Mouse (Mus musculus) forebrain, postnatal 0 days (tissue): ENCODE results near the gene Eif5b. TPM values are rescaled to one million over a fixed set of nuclear protein-coding genes. Genes with fewer than 3 reads are reported as not detected.
A peak's percentile ranks its signal among the peaks of the same experiment; 100 is the strongest.
"Not testable (repeated sequence)": the region's sequence is repeated elsewhere in the genome, so short reads cannot be mapped to it uniquely, and the experiment has no call there.

Experiments used
- ATAC-seq: fragments of 200-750 bp; cut with Nextera tagmentation; 2 replicates; pipeline ENCODE4 v1.8.0; 2017; ENCODE audit warnings: mild to moderate bottlenecking, moderate library complexity
- DNase-seq: peaks from one replicate; pipeline ENCODE4 v3.0.0-alpha.2; 2015
- H3K27ac ChIP-seq: fragments of 300-500 bp; sonication (generic); 2 replicates; pipeline ENCODE4 v1.5.1; 2014; ENCODE audit warnings: low read depth, mild to moderate bottlenecking, antibody characterized with exemption, low read length, moderate library complexity, mixed read lengths
- H3K27me3 ChIP-seq: fragments of 300-500 bp; sonication (generic); 2 replicates; pipeline ENCODE4 v1.6.1; 2014; ENCODE audit warnings: mild to moderate bottlenecking, low read length, mixed read lengths; ENCODE audit not compliant: insufficient read depth
- H3K36me3 ChIP-seq: fragments of 300-500 bp; sonication (generic); 2 replicates; pipeline ENCODE4 v1.6.1; 2014; ENCODE audit warnings: mild to moderate bottlenecking, moderate library complexity; ENCODE audit not compliant: insufficient read depth
- H3K4me1 ChIP-seq: fragments of 300-500 bp; sonication (generic); 2 replicates; pipeline ENCODE4 v1.6.1; 2014; ENCODE audit warnings: antibody characterized with exemption; ENCODE audit not compliant: insufficient read depth
- H3K4me2 ChIP-seq: fragments of 300-500 bp; sonication (generic); 2 replicates; pipeline ENCODE4 v1.6.1; 2014; ENCODE audit warnings: low read depth, mild to moderate bottlenecking, moderate library complexity
- H3K4me3 ChIP-seq: fragments of 300-500 bp; sonication (generic); 2 replicates; pipeline ENCODE4 v1.5.1; 2014; ENCODE audit warnings: low read depth, low read length, mixed read lengths
- H3K9ac ChIP-seq: fragments of 300-500 bp; sonication (generic); 2 replicates; pipeline ENCODE4 v1.6.1; 2014; ENCODE audit warnings: mild to moderate bottlenecking
- H3K9me3 ChIP-seq: fragments of 300-500 bp; sonication (generic); 2 replicates; pipeline ENCODE4 v1.6.1; 2016; ENCODE audit warnings: low read length
- CTCF ChIP-seq: sonication (generic); IDR thresholded peaks from 2 replicates; pipeline ENCODE4 v1.5.1; 2016; ENCODE audit warnings: antibody characterized with exemption, control low read depth, low read depth
- WGBS: fragments of 180-500 bp; shearing (Covaris S2); extraction: QIAGEN DNeasy Blood & Tissue Kit; methylation state at CpG from one replicate; pipeline ENCODE4 v1.1.7; 2014; 5-methylcytosine and 5-hydroxymethylcytosine counted together
- polyA plus RNA-seq: library from polyadenylated mRNA; unstranded; fragments of >200 nt; fragmentation: Nextera tagmentation; extraction: Ambion mirVana; gene quantifications from 2 replicates; pipeline ENCODE4 v1.2.1, GENCODE M21; 2015
- total RNA-seq: library from RNA; depleted of rRNA; stranded (reverse); fragments of >200 nt; gene quantifications from 2 replicates; pipeline ENCODE4 v1.2.3, GENCODE M21; 2014

Gene Eif5b
- total and polyA plus RNA-seq, 2 experiments from 2014 or later, result 18.1 to 21.6 TPM

- TF ChIP-seq CTCF, result no peak
- Histone ChIP-seq H3K27ac (no peak overlapping the region), H3K36me3 (no peaks in the 10 kb centered on the region), H3K4me2 (no peak overlapping the region), H3K9me3 (no peaks in the 10 kb centered on the region), H3K4me1 (no peaks in the 10 kb centered on the region), H3K9ac (no peak overlapping the region), H3K4me3 (no peak overlapping the region), H3K27me3 (no peaks in the 10 kb centered on the region)
- ATAC-seq (peak; percentile 69), DNase-seq (peak; percentile 38)
- 40% methylated on average over 5 of the region's 5 CpGs for WGBS
Observed at GRCm38 (mm10) chr1:37959486-37959885, 38.3 kb upstream of the Eif5b start.

GRCm38 (mm10) chr1:37965571-37965970 lies 32.2 kb upstream of the Eif5b start:
- H3K4me2 ChIP-seq, result no peak overlapping the region
- ATAC-seq (no peak), DNase-seq (no peak)
- H3K36me3 ChIP-seq, result no peaks in the 10 kb centered on the region
- no peak overlapping the region for H3K4me3 ChIP-seq
- H3K27ac ChIP-seq, result no peak overlapping the region
- no peaks in the 10 kb centered on the region for H3K4me1 ChIP-seq
- no peak overlapping the region for H3K9ac ChIP-seq
- H3K27me3 ChIP-seq, result no peaks in the 10 kb centered on the region
- H3K9me3 ChIP-seq, result no peaks in the 10 kb centered on the region
- no peak for TF ChIP-seq CTCF
- WGBS, result 71% methylated on average over 10 of the region's 10 CpGs

- H3K4me1 ChIP-seq, result no peaks in the 10 kb centered on the region
- H3K36me3 ChIP-seq, result no peaks in the 10 kb centered on the region
- H3K27me3 ChIP-seq, result no peaks in the 10 kb centered on the region
- no peak overlapping the region for H3K4me3 ChIP-seq
- WGBS, result 91% methylated on average over 6 of the region's 6 CpGs
- no peak overlapping the region for H3K4me2 ChIP-seq
- H3K27ac ChIP-seq, result no peak overlapping the region
- no peaks in the 10 kb centered on the region for H3K9me3 ChIP-seq
- DNase-seq, result no peak
- no peak for TF ChIP-seq CTCF
- H3K9ac ChIP-seq, result no peak overlapping the region
- no peak for ATAC-seq
Observed at GRCm38 (mm10) chr1:37968746-37969145, 29.1 kb upstream of the Eif5b start.

- DNase-seq, result no peak
- Histone ChIP-seq H3K4me1 (no peaks in the 10 kb centered on the region), H3K36me3 (no peaks in the 10 kb centered on the region), H3K9me3 (no peaks in the 10 kb centered on the region), H3K4me2 (no peak overlapping the region), H3K27me3 (no peaks in the 10 kb centered on the region), H3K27ac (no peak overlapping the region), H3K4me3 (no peak overlapping the region), H3K9ac (no peak overlapping the region)
- 41% methylated on average over 4 of the region's 4 CpGs for WGBS
- TF ChIP-seq CTCF, result no peak
- no peak for ATAC-seq
Observed at GRCm38 (mm10) chr1:37971520-37971919, 26.3 kb upstream of the Eif5b start.

- H3K27ac ChIP-seq, H3K9me3 ChIP-seq, ATAC-seq, H3K36me3 ChIP-seq, H3K9ac ChIP-seq, H3K4me3 ChIP-seq, DNase-seq, H3K4me2 ChIP-seq, H3K27me3 ChIP-seq, H3K4me1 ChIP-seq: not testable (repeated sequence)
- 80% methylated on average over 9 of the region's 9 CpGs for WGBS
Observed at GRCm38 (mm10) chr1:37976666-37977065, 21.1 kb upstream of the Eif5b start.

- Histone ChIP-seq H3K27ac (no peak overlapping the region), H3K9ac (no peak overlapping the region), H3K9me3 (no peaks in the 10 kb centered on the region), H3K4me3 (no peak overlapping the region), H3K4me1 (no peaks in the 10 kb centered on the region), H3K4me2 (no peak overlapping the region), H3K27me3 (no peaks in the 10 kb centered on the region), H3K36me3 (no peaks in the 10 kb centered on the region)
- WGBS, result 89% methylated on average over 7 of the region's 7 CpGs
- ATAC-seq (no peak), DNase-seq (no peak)
- no peak for TF ChIP-seq CTCF
Observed at GRCm38 (mm10) chr1:37977303-37977702, 20.5 kb upstream of the Eif5b start.

- Histone ChIP-seq H3K9ac (no peak overlapping the region), H3K27ac (no peak overlapping the region), H3K27me3 (no peaks in the 10 kb centered on the region), H3K4me1 (no peaks in the 10 kb centered on the region), H3K36me3 (peaks cover 28% of the 10 kb centered on the region), H3K4me2 (no peak overlapping the region), H3K4me3 (no peak overlapping the region), H3K9me3 (no peaks in the 10 kb centered on the region)
- ATAC-seq (no peak), DNase-seq (no peak)
- 97% methylated on average over 1 of the region's 1 CpGs for whole genome bisulfite sequencing
- no peak for TF ChIP-seq CTCF
Observed at GRCm38 (mm10) chr1:37984326-37984725, 13.5 kb upstream of the Eif5b start.

- 82% methylated on average over 9 of the region's 9 CpGs for WGBS
- H3K4me1 ChIP-seq, result no peaks in the 10 kb centered on the region
- TF ChIP-seq CTCF, result peak; percentile 82
- peaks cover 41% of the 10 kb centered on the region for H3K36me3 ChIP-seq
- no peaks in the 10 kb centered on the region for H3K27me3 ChIP-seq
- no peak overlapping the region for H3K9ac ChIP-seq
- H3K9me3 ChIP-seq, result no peaks in the 10 kb centered on the region
- no peak overlapping the region for H3K27ac ChIP-seq
- DNase-seq (peak; percentile 41), ATAC-seq (no peak)
- no peak overlapping the region for H3K4me3 ChIP-seq
- no peak overlapping the region for H3K4me2 ChIP-seq
Observed at GRCm38 (mm10) chr1:37985764-37986323, 12.0 kb upstream of the Eif5b start.
